Mouse (Mus musculus) 3134 (cell line): ENCODE measurements around the gene Il6ra.
A peak's percentile ranks its signal among the peaks of the same experiment; 100 is the strongest.

Experiments used
- DNase-seq: peaks from one replicate; pipeline ENCODE4 v3.0.0-alpha.2; 2011; ENCODE audit warnings: low spot score; ENCODE audit not compliant: insufficient read length; ENCODE audit errors: extremely low read depth

Il6ra gene

DNA sequence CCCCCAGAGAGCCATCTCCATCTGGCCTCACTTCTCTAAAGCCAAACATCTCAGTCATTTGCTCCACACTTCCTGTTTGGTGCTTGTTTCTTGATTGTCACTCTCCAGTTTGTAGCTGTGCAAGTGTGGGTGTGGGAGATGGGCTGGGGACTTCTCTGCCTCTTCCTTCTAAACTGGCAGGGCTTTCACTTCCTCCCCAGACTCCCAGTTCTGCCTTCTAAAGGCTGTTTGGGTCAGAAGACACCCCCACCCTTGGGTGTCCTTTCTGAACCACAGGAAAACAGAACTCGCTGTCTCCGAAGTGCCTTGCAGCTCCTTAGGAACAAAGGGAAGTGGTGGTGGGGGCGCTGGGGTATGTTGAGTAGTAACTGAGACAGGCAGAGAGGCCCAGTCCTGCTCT, 1.8 kb downstream of the Il6ra start:
- DNase-seq: no peak

GRCm38 (mm10) chr3:89909703-89910542, 3.1 kb downstream of the Il6ra start:
- peak; percentile 28 for DNase-seq

- DNase-seq: no peak
Measured at GRCm38 (mm10) chr3:89908836-89909235, 4.2 kb downstream of the Il6ra start.

GRCm38 (mm10) chr3:89907846-89908245, 5.2 kb downstream of the Il6ra start:
- DNase-seq: no peak

- no peak for DNase-seq
Measured at GRCm38 (mm10) chr3:89899511-89899908, 13.5 kb downstream of the Il6ra start.

DNA sequence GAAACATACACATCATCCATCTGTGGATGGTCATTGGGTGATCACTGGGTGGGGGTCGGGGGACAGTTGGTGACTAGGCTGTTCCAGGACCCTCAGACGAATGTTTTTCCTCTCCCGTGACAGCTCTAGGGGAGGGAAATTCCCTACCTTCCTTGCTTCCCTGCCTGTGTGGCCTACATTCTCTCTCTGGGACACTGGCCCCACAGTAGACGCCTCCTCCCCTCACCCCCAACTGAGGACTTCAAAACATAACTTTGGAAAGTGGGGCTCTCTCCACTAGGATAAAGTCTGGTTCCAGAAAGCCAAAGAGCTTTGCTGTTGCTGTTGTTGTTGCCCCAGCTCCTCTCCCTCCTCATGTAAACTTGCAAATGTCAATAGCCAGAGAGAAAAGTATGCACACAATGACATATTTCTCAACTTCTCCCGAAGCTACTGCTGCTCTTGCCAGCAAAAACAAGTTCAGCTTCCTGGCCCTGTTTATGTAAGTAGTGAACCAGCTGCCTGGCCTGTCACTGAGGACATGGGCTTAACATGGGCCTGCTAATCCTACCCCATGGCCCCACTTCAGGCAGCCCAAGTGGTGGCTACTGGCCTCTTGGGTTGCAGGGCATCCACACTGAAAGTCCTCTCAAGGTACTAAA, 14.0 kb downstream of the Il6ra start:
- peak; percentile 45 for DNase-seq

- no peak for DNase-seq
Measured at GRCm38 (mm10) chr3:89898011-89898410, 15.0 kb downstream of the Il6ra start.

- peak; percentile 32 for DNase-seq
Measured at GRCm38 (mm10) chr3:89897204-89897796, 15.7 kb downstream of the Il6ra start.

GRCm38 (mm10) chr3:89896571-89896970, 16.4 kb downstream of the Il6ra start:
- DNase-seq: peak; percentile 69

- no peak for DNase-seq
Measured at GRCm38 (mm10) chr3:89892517-89893106, 20.4 kb downstream of the Il6ra start.

- no peak for DNase-seq
Measured at GRCm38 (mm10) chr3:89891696-89892095, 21.3 kb downstream of the Il6ra start.

DNA sequence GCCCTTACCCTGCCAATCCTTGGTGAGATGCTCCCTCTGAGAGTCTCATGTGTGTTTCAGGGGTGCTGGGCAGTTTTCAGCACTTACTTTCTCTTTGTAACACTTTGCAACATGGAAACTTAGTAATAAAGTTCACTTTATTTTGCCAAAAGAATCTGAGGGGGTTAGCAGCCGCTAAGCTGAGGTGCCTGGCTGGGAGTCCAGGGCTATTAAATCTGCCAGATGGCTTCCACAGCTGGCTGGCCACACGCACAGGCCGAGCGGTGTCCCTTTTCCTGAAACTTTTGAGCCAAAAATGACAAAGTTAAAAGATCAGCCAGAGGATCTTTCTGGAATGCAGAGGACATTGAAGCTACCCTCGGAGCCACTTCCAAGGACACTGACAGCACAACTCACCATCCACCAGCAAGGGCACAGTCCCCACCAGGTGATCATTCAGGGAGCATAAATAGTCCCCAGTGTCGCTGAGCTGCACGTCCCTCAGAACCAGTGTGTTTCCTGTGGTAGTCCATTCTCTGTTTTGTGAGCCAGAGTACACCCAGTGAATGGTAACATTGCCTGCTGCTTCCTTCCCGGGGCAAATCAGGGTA, 23.1 kb downstream of the Il6ra start:
- no peak for DNase-seq

- DNase-seq: no peak
Measured at GRCm38 (mm10) chr3:89887582-89888230, 25.3 kb downstream of the Il6ra start.

DNA sequence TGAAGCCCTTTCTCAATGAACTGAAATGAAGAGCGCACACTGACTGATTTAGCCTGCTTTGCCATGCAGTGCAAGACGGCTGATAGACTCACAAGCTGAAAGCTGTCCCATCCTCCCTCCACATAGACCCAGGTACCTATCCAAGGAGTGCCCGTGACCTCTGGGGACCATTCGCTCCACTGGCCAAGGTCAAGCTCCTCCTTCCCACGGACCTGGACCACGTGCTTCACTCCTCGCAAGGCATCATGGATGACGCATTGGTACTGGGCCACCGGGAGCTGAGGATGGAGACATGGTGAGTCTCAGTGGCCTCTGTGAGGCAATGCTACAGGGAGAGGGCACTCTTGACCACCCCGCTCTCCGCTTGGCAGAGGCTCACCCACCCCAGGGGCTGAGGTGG, 27.2 kb downstream of the Il6ra start:
- no peak for DNase-seq

DNA sequence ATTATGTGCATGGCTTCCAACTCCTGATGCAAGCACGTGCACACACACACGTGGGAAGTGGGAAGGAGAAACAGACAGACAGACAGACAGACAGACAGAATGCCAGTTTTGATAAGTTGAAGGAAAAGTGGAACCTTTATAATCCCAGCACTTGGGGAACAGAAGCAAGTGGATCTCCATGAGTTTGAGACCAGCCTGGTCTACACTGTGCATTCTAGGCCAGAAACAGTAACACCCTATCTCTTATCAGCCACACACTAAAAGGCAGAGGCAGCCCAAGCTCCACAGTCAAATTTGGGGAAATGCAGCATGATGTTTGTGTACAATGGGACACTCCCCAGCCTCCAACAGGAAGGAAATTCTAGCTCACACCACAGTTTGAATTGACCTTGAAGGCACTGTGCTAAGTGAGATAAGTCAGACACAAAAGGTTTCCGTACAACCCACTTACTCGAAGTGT, 29.4 kb downstream of the Il6ra start:
- no peak for DNase-seq

DNA sequence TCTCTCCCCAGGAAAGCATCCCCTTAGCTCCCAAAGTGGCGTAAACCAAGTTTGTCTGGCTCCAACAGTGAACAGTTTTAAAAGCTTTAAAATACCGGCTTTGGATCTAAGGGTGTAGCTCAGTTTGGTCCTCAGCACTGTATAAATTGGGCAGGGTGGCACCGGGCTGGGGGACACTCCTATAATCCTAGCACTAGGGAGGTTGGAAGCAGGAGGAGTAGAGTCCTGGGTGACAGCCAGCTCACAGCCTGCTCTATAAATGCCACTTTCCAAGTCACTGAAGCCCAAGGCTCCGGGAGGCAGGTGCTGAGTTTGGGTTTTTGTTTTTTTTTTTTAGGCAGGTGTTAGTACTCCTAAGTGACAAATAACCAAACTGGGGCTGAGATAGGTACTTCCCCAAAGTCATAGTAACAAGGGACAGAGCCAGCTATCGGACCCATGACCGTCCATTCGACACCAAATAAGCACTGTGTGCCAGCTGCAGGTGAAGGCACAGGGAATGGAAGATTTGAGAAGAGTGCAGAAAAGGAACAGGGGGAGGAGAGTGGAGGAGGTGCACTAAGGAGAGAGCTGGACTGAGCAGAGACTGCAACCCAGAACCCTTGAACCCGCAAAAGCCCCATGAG, 30.3 kb downstream of the Il6ra start:
- no peak for DNase-seq

- DNase-seq: no peak
Measured at GRCm38 (mm10) chr3:89880036-89880851, 32.8 kb downstream of the Il6ra start.

DNA sequence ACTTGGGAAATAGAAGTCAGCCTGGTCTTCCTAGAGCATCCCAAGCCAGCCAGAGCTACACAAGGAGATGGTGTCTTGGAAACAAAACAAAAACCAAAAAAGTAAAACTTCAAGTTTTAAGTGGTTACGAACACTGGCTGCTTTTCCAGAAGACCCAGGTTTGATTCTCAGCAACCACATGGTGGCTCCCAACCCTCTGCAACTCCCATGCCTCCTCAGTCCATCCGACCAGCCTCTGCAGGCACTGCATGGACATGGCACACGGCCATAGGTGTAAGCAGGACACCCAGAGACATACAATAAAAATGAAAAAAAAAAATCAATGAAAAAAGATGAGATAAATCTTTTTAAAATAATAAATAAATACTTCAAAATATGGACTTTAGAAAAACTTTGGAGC, 33.7 kb downstream of the Il6ra start:
- DNase-seq: no peak

DNA sequence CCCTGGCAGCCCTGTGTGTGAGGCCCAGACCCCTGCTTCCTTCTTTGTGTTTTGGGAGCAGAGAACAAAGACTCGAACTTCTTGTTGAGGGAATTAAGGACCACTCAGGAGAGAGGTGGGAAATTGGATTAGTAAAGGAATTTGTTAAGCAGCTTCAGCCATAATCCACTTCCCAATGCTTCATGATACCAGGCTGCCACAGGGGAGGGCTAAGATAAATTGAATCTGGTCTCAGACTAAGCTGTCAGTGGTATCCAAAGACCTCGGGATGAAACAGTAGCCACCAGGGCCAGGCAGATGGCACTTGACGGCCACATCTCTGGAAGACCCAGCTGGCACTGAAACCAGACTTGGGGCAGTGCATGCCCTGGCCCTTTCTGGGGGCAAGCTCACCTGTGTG, 34.5 kb downstream of the Il6ra start:
- DNase-seq: no peak
